Mouse (Mus musculus): ENCODE measurements at regions not wholly inside any gene's neighbourhood (a gene's known extent, or its start where the extent isn't known, plus 50 kb on each side); places are given as distances from the start of the nearest gene placed in this dataset.

DNA sequence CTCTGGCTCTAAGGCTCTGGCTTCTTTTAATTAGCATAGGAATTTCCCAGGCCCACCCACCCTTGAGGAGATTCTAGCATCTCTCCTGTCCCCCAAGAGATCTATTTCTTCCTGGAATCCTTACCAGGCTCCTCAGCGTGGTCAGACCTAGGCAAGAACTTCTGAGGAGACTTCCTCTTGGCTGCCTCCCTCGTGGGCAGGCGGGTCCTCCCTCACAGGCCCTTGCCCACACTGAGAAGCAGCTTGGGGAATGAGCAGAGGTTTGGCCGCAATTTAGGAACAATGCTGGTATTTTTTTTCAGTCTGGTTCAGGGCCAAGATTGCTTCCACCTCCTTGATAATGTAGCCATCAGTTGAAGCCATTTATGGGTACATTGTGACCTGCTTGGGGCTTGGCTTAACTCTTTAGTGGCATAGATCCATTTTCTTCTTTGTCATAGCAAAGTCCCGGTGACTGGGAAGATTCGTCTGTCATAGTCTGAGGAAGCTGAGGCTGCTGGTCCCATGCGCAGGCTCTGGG, 75.1 kb downstream of the Lrrc30 start:
- peak overlapping the region; percentile 13; the same call in 1 of the 2 replicates for H3K27ac ChIP-seq
- H3K4me3 ChIP-seq, result no peak overlapping the region
- intact Hi-C loops (cut with DNase I), result no loop called here
- H3K4me1 ChIP-seq (ENCODE audit: control insufficient read depth, insufficient read depth, low read length), result peaks cover 2% of the 10 kb centered on the region
- H3K9ac ChIP-seq (ENCODE audit: low read depth, low read length), result no peak overlapping the region
- DNase-seq, result peak in 1 of 2 experiments; percentile 19
- no peaks in the 10 kb centered on the region for H3K27me3 ChIP-seq (ENCODE audit: control insufficient read depth, insufficient read depth, low read length)
- H3K36me3 ChIP-seq (ENCODE audit: control insufficient read depth, insufficient read depth, low read length), result no peaks in the 10 kb centered on the region; the same call in 1 of the 2 replicates
- no peak for TF ChIP-seq CTCF (IDR thresholded peaks at IDR 0.05)
- no peak for TF ChIP-seq EP300 (IDR thresholded peaks at IDR 0.05; ENCODE audit: insufficient read depth, low read depth, low read length)
- TF ChIP-seq POLR2A (IDR thresholded peaks at IDR 0.05; ENCODE audit: insufficient read depth, low read depth, low read length), result no peak
- H3K79me2 ChIP-seq (replicated peaks; ENCODE audit: control insufficient read depth, insufficient read depth, low read length), result no peaks in the 10 kb centered on the region
- 37% methylated on average over 7 of the region's 7 CpGs for WGBS

GRCm38 (mm10) chr17:67552581-67553139, 79.9 kb downstream of the Lrrc30 start:
- H3K9ac ChIP-seq (ENCODE audit: low read depth, low read length), result no peak overlapping the region
- 92% methylated on average over 21 of the region's 21 CpGs for WGBS
- H3K4me1 ChIP-seq (ENCODE audit: control insufficient read depth, insufficient read depth, low read length), result peaks cover 2% of the 10 kb centered on the region; the same call in 1 of the 2 replicates
- no peaks in the 10 kb centered on the region for H3K36me3 ChIP-seq (ENCODE audit: control insufficient read depth, insufficient read depth, low read length)
- H3K27me3 ChIP-seq (ENCODE audit: control insufficient read depth, insufficient read depth, low read length), result no peaks in the 10 kb centered on the region
- TF ChIP-seq POLR2A (IDR thresholded peaks at IDR 0.05; ENCODE audit: insufficient read depth, low read depth, low read length) (no peak), EP300 (IDR thresholded peaks at IDR 0.05; ENCODE audit: insufficient read depth, low read depth, low read length) (no peak), CTCF (IDR thresholded peaks at IDR 0.05) (no peak)
- DNase-seq, result no peak
- intact Hi-C loops (cut with DNase I), result no loop called here
- H3K27ac ChIP-seq, result no peak overlapping the region
- H3K79me2 ChIP-seq (replicated peaks; ENCODE audit: control insufficient read depth, insufficient read depth, low read length), result no peaks in the 10 kb centered on the region
- no peak overlapping the region for H3K4me3 ChIP-seq

DNA sequence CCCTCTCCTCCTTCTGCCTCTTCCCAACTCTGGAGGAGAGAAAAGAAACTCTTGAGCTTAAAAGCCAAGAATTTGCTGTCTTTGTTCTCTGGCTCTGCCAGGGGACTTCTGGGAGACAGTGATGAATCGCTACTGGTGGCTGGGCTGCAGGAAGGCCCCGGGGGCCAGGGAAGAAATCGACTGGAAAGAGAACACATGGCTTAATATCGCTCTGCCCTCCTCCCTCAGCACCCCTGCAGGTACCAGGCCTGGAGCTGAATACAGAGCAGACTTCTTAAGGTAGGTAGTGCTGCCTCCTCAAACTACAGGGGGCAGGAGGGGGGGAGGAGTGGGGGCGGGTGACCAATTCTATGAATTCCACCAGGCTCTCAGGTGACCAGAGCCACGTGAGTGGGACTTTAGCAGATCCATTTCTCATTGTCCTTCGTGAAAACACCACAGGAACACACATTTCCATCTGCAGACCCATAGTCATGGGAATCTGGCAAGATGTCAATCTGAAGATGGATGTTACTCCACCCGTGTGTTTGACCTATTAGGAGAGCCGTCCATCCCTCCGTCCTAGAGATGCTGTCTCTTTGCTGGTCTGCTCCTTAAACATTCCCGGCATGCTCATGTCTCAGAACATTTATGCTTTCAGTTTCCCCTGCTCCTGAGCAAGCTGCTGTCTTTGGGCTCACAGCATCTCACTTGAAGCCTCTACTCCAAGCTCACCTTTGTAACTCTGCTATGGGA, 83.4 kb downstream of the Lrrc30 start:
- no peak overlapping the region for H3K9ac ChIP-seq (ENCODE audit: low read depth, low read length)
- H3K4me1 ChIP-seq (ENCODE audit: control insufficient read depth, insufficient read depth, low read length), result no peaks in the 10 kb centered on the region; the same call in 1 of the 2 replicates
- no peaks in the 10 kb centered on the region for H3K36me3 ChIP-seq (ENCODE audit: control insufficient read depth, insufficient read depth, low read length)
- no peaks in the 10 kb centered on the region for H3K27me3 ChIP-seq (ENCODE audit: control insufficient read depth, insufficient read depth, low read length)
- intact Hi-C loops (cut with DNase I), result no loop called here
- H3K79me2 ChIP-seq (replicated peaks; ENCODE audit: control insufficient read depth, insufficient read depth, low read length), result no peaks in the 10 kb centered on the region
- 38% methylated on average over 11 of the region's 11 CpGs for WGBS
- DNase-seq, result no peak
- no peak overlapping the region; the same call in 1 of the 2 replicates for H3K27ac ChIP-seq
- H3K4me3 ChIP-seq, result no peak overlapping the region
- no peak for TF ChIP-seq POLR2A (IDR thresholded peaks at IDR 0.05; ENCODE audit: insufficient read depth, low read depth, low read length)
- TF ChIP-seq EP300 (IDR thresholded peaks at IDR 0.05; ENCODE audit: insufficient read depth, low read depth, low read length), result no peak
- TF ChIP-seq CTCF (IDR thresholded peaks at IDR 0.05), result no peak

DNA sequence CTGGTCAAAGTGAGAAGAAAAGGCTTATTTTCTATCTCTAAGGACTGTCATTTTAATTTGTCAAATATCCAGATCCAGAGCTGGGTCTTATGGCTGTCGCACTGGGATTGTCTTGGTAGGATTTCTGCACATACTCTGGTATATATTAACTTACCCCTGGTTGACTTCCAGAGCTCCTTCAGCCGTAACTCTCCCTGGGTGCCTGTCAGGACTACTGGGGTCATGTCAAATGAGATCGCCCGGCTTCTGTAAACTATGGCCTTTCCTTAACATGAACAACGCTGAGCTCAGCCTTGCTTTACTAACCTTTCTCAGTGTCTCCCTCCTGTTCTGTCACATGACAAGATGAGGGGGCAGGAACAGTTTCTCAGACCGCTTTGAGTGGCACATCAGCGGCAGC, 88.1 kb downstream of the Lrrc30 start:
- no peak overlapping the region for H3K27ac ChIP-seq
- no peak for TF ChIP-seq CTCF (IDR thresholded peaks at IDR 0.05)
- no peak for TF ChIP-seq POLR2A (IDR thresholded peaks at IDR 0.05; ENCODE audit: insufficient read depth, low read depth, low read length)
- no peak for TF ChIP-seq EP300 (IDR thresholded peaks at IDR 0.05; ENCODE audit: insufficient read depth, low read depth, low read length)
- no peaks in the 10 kb centered on the region for H3K79me2 ChIP-seq (replicated peaks; ENCODE audit: control insufficient read depth, insufficient read depth, low read length)
- H3K4me1 ChIP-seq (ENCODE audit: control insufficient read depth, insufficient read depth, low read length), result no peaks in the 10 kb centered on the region; the same call in 1 of the 2 replicates
- H3K36me3 ChIP-seq (ENCODE audit: control insufficient read depth, insufficient read depth, low read length), result no peaks in the 10 kb centered on the region
- no peak overlapping the region for H3K4me3 ChIP-seq
- intact Hi-C loops (cut with DNase I), result no loop called here
- H3K27me3 ChIP-seq (ENCODE audit: control insufficient read depth, insufficient read depth, low read length), result no peaks in the 10 kb centered on the region
- DNase-seq, result no peak
- 90% methylated on average over 7 of the region's 7 CpGs for WGBS
- H3K9ac ChIP-seq (ENCODE audit: low read depth, low read length), result no peak overlapping the region

- no peak overlapping the region for H3K27ac ChIP-seq
- intact Hi-C loops (cut with DNase I), result no loop called here
- H3K9ac ChIP-seq (ENCODE audit: low read depth, low read length), result no peak overlapping the region
- H3K4me3 ChIP-seq, result no peak overlapping the region
- no peaks in the 10 kb centered on the region for H3K36me3 ChIP-seq (ENCODE audit: control insufficient read depth, insufficient read depth, low read length)
- H3K79me2 ChIP-seq (replicated peaks; ENCODE audit: control insufficient read depth, insufficient read depth, low read length), result no peaks in the 10 kb centered on the region
- no peaks in the 10 kb centered on the region for H3K4me1 ChIP-seq (ENCODE audit: control insufficient read depth, insufficient read depth, low read length)
- TF ChIP-seq POLR2A (IDR thresholded peaks at IDR 0.05; ENCODE audit: insufficient read depth, low read depth, low read length), result no peak
- no peak for TF ChIP-seq EP300 (IDR thresholded peaks at IDR 0.05; ENCODE audit: insufficient read depth, low read depth, low read length)
- TF ChIP-seq CTCF (IDR thresholded peaks at IDR 0.05), result no peak
- DNase-seq, result no peak
- no peaks in the 10 kb centered on the region for H3K27me3 ChIP-seq (ENCODE audit: control insufficient read depth, insufficient read depth, low read length)
Measured at GRCm38 (mm10) chr17:67532331-67532730, 100.2 kb downstream of the Lrrc30 start.
